Mouse (Mus musculus): ENCODE data around the gene Abhd14a.

The Abhd14a gene

GRCm38 (mm10) chr9:106469776-106470175 lies 22.3 kb upstream of the Abhd14a start:
- DNase-seq (ENCODE audit: low read depth, low spot score), result no peak

GRCm38 (mm10) chr9:106469317-106469716 lies 21.8 kb upstream of the Abhd14a start:
- peak; percentile 50 for DNase-seq (ENCODE audit: low read depth, low spot score)

GRCm38 (mm10) chr9:106467746-106468145 lies 20.3 kb upstream of the Abhd14a start:
- DNase-seq (ENCODE audit: low read depth, low spot score), result no peak

GRCm38 (mm10) chr9:106466721-106467120 lies 19.2 kb upstream of the Abhd14a start:
- no peak for DNase-seq (ENCODE audit: low read depth, low spot score)

- no peak for DNase-seq (ENCODE audit: low read depth, low spot score)
Observed at GRCm38 (mm10) chr9:106465571-106466200, 18.2 kb upstream of the Abhd14a start, which contains the start of gene Gpr62. Gene Gpr62 (minus strand): TSS chr9:106465938.

GRCm38 (mm10) chr9:106464751-106465541 lies 17.5 kb upstream of the Abhd14a start:
- peak; percentile 46 for DNase-seq (ENCODE audit: low read depth, low spot score)

- DNase-seq (ENCODE audit: low read depth, low spot score), result no peak
Observed at GRCm38 (mm10) chr9:106463122-106464063, 15.9 kb upstream of the Abhd14a start.

- no peak for DNase-seq (ENCODE audit: low read depth, low spot score)
Observed at GRCm38 (mm10) chr9:106462430-106462800, 14.9 kb upstream of the Abhd14a start.

GRCm38 (mm10) chr9:106461641-106462429 lies 14.4 kb upstream of the Abhd14a start:
- DNase-seq (ENCODE audit: low read depth, low spot score), result no peak

- no peak for DNase-seq (ENCODE audit: low read depth, low spot score)
Observed at GRCm38 (mm10) chr9:106461026-106461415, 13.5 kb upstream of the Abhd14a start.

- no peak for DNase-seq (ENCODE audit: low read depth, low spot score)
Observed at GRCm38 (mm10) chr9:106460401-106461025, 13.0 kb upstream of the Abhd14a start.

- DNase-seq (ENCODE audit: low read depth, low spot score), result no peak
Observed at GRCm38 (mm10) chr9:106459946-106460345, 12.5 kb upstream of the Abhd14a start.

- DNase-seq (ENCODE audit: low read depth, low spot score), result no peak
Observed at GRCm38 (mm10) chr9:106457920-106458319, 10.4 kb upstream of the Abhd14a start.

- no peak for DNase-seq (ENCODE audit: low read depth, low spot score)
Observed at GRCm38 (mm10) chr9:106457163-106457559, 9.7 kb upstream of the Abhd14a start.

- DNase-seq (ENCODE audit: low read depth, low spot score), result no peak
Observed at GRCm38 (mm10) chr9:106456325-106457162, 9.1 kb upstream of the Abhd14a start.

- DNase-seq (ENCODE audit: low read depth, low spot score), result no peak
Observed at GRCm38 (mm10) chr9:106454888-106455681, 7.6 kb upstream of the Abhd14a start.

- DNase-seq (ENCODE audit: low read depth, low spot score), result no peak
Observed at GRCm38 (mm10) chr9:106454071-106454761, 6.7 kb upstream of the Abhd14a start.
